Mouse (Mus musculus) kidney, adult 2 months (tissue): ENCODE measurements around the gene Parp16.

Experiments
- CTCF ChIP-seq: fragments of 200-500 bp; conservative IDR thresholded peaks from 2 replicates; pipeline ENCODE4 v1.5.1; 2011; ENCODE audit warnings: low read depth, mild to moderate bottlenecking, control low read depth, low read length, moderate library complexity, mixed read lengths; ENCODE audit not compliant: insufficient read depth, insufficient read length
- POLR2A ChIP-seq: fragments of 200-500 bp; IDR thresholded peaks from one replicate; pipeline ENCODE4 v1.6.1; 2011; ENCODE audit warnings: low read depth, low read length, control low read depth

DNA sequence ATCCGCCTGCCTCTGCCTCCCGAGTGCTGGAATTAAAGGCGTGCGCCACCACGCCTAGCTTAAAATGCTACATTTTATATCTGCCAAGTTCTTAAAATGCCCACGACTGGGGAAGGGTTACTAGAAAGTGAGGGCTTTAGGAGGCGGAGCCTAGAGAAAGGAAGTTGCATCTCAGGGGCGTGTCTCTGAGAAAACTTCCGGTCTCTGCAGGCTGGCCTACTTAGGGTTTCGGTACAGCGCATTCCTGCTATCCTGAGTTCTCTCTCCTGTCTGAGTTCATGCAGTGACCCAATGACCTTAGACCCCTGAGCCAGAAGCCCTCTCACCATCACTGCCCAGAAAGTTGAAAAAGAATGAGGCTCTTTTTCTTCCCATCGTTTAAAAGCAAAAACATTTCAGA, 1.9 kb upstream of the Parp16 start:
- no peak for TF ChIP-seq CTCF
- no peak for TF ChIP-seq POLR2A
